Mouse (Mus musculus): ENCODE data around the gene Cemip. TPM values are rescaled to one million over a fixed set of nuclear protein-coding genes. Genes with fewer than 3 reads are reported as not detected.

Gene Cemip
- polyA plus RNA-seq, 1 experiment, result 1.0 TPM

DNA sequence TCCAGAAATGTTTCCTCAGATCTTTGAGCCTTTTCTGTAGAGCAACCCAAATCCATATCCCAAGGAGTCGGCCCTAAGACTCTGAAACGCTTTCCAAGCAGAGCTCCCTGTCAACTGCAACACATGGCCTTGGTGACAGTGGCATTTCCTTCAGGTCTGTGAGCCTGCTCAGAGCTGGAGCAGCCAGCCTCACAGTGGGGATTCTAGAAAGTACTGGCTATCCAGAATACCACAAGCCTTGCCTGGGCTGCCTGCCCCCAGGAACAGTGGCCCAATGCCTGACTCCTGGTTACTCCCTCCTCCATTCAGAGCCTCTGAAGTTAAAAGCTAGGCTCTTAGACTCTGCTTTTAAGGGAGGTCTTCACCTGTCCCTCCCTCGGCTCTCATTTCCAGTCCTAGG, 12.4 kb downstream of the Cemip start:
- Histone ChIP-seq H3K36me3 (ENCODE audit: control insufficient read depth, insufficient read depth) (no peaks in the 10 kb centered on the region), H3K79me2 (ENCODE audit: control insufficient read depth, insufficient read depth) (no peaks in the 10 kb centered on the region), H3K4me3 (ENCODE audit: insufficient read depth, poor library complexity, severe bottlenecking) (no peak overlapping the region), H3K79me3 (ENCODE audit: low read depth) (no peaks in the 10 kb centered on the region), H3ac (ENCODE audit: control insufficient read depth, insufficient read length, low read depth) (no peak overlapping the region), H3K27me3 (ENCODE audit: control insufficient read depth, insufficient read depth, insufficient read length) (no peaks in the 10 kb centered on the region)
- TF ChIP-seq USF1 (IDR thresholded peaks at IDR 0.05; ENCODE audit: low read depth), result no peak

DNA sequence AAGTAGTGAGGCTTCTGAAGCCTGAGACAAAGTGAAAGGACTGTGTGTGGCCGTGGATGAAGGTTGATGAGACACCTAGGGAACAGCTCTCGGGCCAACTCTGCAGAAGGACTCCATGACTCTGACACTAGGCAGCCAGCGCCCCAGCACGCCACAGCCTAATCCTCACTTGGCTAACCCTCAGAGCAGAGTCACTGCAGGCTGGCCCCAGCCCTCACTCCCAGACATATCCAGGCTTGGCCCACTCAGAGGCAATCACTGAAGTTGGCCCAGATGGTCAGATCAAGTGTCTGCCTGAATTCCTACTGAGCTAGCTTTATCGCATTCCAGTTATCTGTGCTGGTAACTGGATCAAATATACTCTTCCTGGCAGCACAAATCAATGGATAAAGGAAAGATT, 17.4 kb downstream of the Cemip start:
- TF ChIP-seq MAX (IDR thresholded peaks at IDR 0.05) (no peak), CEBPB (IDR thresholded peaks at IDR 0.05; ENCODE audit: low read depth) (no peak), MYOG (IDR thresholded peaks at IDR 0.05; ENCODE audit: control insufficient read depth, extremely low read depth, insufficient read length) (no peak), CTCF (IDR thresholded peaks at IDR 0.05; ENCODE audit: control insufficient read depth, insufficient read depth, insufficient read length) (no peak), MYOD1 (IDR thresholded peaks at IDR 0.05; ENCODE audit: control insufficient read depth, insufficient read length, low read depth) (no peak), FOSL1 (IDR thresholded peaks at IDR 0.05; ENCODE audit: insufficient read depth, low read length, poor library complexity, severe bottlenecking) (no peak), USF1 (IDR thresholded peaks at IDR 0.05; ENCODE audit: low read depth) (no peak)
- no peaks in the 10 kb centered on the region for H3K36me3 ChIP-seq (ENCODE audit: control insufficient read depth, insufficient read depth)
- H3K79me3 ChIP-seq (ENCODE audit: low read depth), result no peaks in the 10 kb centered on the region
- H3ac ChIP-seq (ENCODE audit: control insufficient read depth, insufficient read length, low read depth), result no peak overlapping the region
- no peaks in the 10 kb centered on the region for H3K27me3 ChIP-seq (ENCODE audit: control insufficient read depth, insufficient read depth, insufficient read length)
- no peak overlapping the region for H3K4me3 ChIP-seq (ENCODE audit: insufficient read depth, poor library complexity, severe bottlenecking)
- H3K79me2 ChIP-seq (ENCODE audit: control insufficient read depth, insufficient read depth), result no peaks in the 10 kb centered on the region

DNA sequence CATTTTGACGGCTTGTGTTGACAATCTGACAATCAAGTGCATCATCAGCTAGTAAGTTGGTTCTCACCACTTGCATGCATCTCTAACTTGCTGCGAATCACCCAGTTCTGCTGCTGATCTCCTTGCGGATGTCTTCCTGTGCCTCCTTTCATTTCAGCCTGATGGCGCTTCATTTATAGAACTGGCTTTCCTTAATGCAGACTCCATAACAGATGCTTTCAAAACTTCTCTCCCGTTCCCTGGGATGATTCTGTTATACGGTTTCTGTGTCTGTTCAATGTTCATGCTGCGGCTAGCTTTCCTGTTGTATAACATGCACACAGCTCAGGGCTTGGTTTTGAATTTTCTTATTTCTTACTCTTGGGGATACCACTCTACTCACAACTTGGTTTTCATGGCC, 26.5 kb downstream of the Cemip start:
- H3K36me3 ChIP-seq (ENCODE audit: control insufficient read depth, insufficient read depth), result no peaks in the 10 kb centered on the region
- no peaks in the 10 kb centered on the region for H3K79me3 ChIP-seq (ENCODE audit: low read depth)
- no peak for TF ChIP-seq MAX (IDR thresholded peaks at IDR 0.05)
- TF ChIP-seq MYOG (IDR thresholded peaks at IDR 0.05; ENCODE audit: control insufficient read depth, extremely low read depth, insufficient read length), result no peak
- no peak for TF ChIP-seq MYOD1 (IDR thresholded peaks at IDR 0.05; ENCODE audit: control insufficient read depth, insufficient read length, low read depth)
- TF ChIP-seq FOSL1 (IDR thresholded peaks at IDR 0.05; ENCODE audit: insufficient read depth, low read length, poor library complexity, severe bottlenecking), result no peak
- TF ChIP-seq CEBPB (IDR thresholded peaks at IDR 0.05; ENCODE audit: low read depth), result no peak
- no peak for TF ChIP-seq USF1 (IDR thresholded peaks at IDR 0.05; ENCODE audit: low read depth)
- H3ac ChIP-seq (ENCODE audit: control insufficient read depth, insufficient read length, low read depth), result no peak overlapping the region
- no peaks in the 10 kb centered on the region for H3K27me3 ChIP-seq (ENCODE audit: control insufficient read depth, insufficient read depth, insufficient read length)
- no peaks in the 10 kb centered on the region for H3K79me2 ChIP-seq (ENCODE audit: control insufficient read depth, insufficient read depth)
- H3K4me3 ChIP-seq (ENCODE audit: insufficient read depth, poor library complexity, severe bottlenecking), result no peak overlapping the region

DNA sequence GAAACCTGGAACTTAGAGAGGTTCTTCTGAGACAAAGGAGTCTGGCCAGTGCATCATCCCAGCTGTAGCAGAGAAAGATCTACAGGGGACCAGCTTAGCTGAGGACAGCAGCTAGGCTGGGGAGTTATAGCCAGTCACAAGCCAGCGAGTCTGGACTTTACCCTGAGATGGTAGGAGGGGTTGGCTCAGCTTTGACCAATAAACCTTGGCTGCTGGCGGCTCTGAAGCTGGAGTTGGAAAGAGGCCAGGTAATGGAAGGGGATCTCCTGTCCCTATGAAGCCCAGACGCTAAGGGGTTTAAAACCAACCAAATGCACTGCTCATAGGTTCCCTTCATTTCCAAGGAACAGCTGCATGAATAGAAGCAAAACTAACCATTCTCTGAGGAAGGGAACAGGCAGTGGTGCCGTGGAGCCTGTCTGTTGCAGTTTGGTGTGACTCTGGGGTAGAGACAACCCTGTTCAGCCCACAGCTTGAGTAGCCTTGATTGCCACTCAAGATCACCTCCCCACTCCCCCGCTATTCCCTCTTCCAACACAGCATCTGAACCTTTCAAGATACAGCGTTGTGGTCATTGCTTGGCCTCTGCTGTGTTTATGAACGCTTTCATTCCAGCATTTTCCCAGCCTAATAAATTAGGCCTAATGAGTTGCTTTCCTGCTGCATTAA, 30.2 kb downstream of the Cemip start:
- TF ChIP-seq USF1 (IDR thresholded peaks at IDR 0.05; ENCODE audit: low read depth) (no peak), FOSL1 (IDR thresholded peaks at IDR 0.05; ENCODE audit: insufficient read depth, low read length, poor library complexity, severe bottlenecking) (no peak), CEBPB (IDR thresholded peaks at IDR 0.05; ENCODE audit: low read depth) (no peak)
- H3ac ChIP-seq (ENCODE audit: control insufficient read depth, insufficient read length, low read depth), result no peak overlapping the region
- no peaks in the 10 kb centered on the region for H3K36me3 ChIP-seq (ENCODE audit: control insufficient read depth, insufficient read depth)
- H3K79me3 ChIP-seq (ENCODE audit: low read depth), result no peaks in the 10 kb centered on the region
- no peak overlapping the region for H3K4me3 ChIP-seq (ENCODE audit: insufficient read depth, poor library complexity, severe bottlenecking)
- H3K79me2 ChIP-seq (ENCODE audit: control insufficient read depth, insufficient read depth), result no peaks in the 10 kb centered on the region
- H3K27me3 ChIP-seq (ENCODE audit: control insufficient read depth, insufficient read depth, insufficient read length), result no peaks in the 10 kb centered on the region

DNA sequence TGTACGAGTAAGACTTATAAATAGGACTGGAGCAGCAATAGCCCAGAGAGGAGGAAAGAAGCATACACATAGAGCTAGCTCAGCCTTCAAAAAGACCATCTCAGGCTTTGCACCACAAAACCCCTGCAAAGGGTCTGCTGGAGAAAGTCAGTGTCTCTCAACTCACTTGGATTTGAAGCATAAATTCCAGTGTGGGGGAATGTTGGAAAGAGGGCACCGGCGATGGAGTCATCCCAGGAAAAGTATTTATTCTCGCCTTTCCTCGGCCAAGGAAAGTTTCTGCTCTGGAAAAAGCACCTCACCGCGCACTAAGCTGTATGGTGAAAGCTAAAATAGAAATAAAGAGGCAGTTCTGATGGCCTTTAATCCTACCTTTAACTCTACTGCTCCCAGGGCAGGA, 32.4 kb downstream of the Cemip start:
- TF ChIP-seq USF1 (IDR thresholded peaks at IDR 0.05; ENCODE audit: low read depth), result no peak
- TF ChIP-seq CTCF (IDR thresholded peaks at IDR 0.05; ENCODE audit: control insufficient read depth, insufficient read depth, insufficient read length), result no peak
- TF ChIP-seq FOSL1 (IDR thresholded peaks at IDR 0.05; ENCODE audit: insufficient read depth, low read length, poor library complexity, severe bottlenecking), result no peak
- no peak for TF ChIP-seq CEBPB (IDR thresholded peaks at IDR 0.05; ENCODE audit: low read depth)
- TF ChIP-seq MAX (IDR thresholded peaks at IDR 0.05), result no peak
- no peak for TF ChIP-seq MYOG (IDR thresholded peaks at IDR 0.05; ENCODE audit: control insufficient read depth, extremely low read depth, insufficient read length)
- no peak for TF ChIP-seq MYOD1 (IDR thresholded peaks at IDR 0.05; ENCODE audit: control insufficient read depth, insufficient read length, low read depth)
- H3K79me3 ChIP-seq (ENCODE audit: low read depth), result no peaks in the 10 kb centered on the region
- H3ac ChIP-seq (ENCODE audit: control insufficient read depth, insufficient read length, low read depth), result no peak overlapping the region
- no peaks in the 10 kb centered on the region for H3K36me3 ChIP-seq (ENCODE audit: control insufficient read depth, insufficient read depth)
- H3K4me3 ChIP-seq (ENCODE audit: insufficient read depth, poor library complexity, severe bottlenecking), result no peak overlapping the region
- no peaks in the 10 kb centered on the region for H3K79me2 ChIP-seq (ENCODE audit: control insufficient read depth, insufficient read depth)
- H3K27me3 ChIP-seq (ENCODE audit: control insufficient read depth, insufficient read depth, insufficient read length), result no peaks in the 10 kb centered on the region

DNA sequence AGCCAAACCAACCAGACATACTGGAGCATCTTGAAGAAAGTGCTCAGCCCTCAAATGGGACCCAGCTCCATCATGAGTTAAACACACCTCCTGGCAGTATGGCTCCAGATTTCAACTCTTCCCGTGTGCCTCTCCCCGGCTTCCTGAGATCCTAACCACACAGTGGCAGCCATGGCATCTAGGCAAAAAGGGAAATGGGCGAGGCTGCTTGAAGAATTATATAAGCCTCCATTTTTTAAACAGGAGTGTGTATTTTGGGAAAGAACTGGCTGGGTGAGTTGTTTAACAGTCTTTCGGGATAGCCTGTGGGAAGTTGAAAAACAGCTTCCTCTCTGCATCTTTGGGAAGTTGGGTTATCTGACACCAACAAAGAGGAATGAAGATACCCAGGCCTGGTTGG, 34.9 kb downstream of the Cemip start:
- no peaks in the 10 kb centered on the region for H3K79me2 ChIP-seq (ENCODE audit: control insufficient read depth, insufficient read depth)
- H3K27me3 ChIP-seq (ENCODE audit: control insufficient read depth, insufficient read depth, insufficient read length), result no peaks in the 10 kb centered on the region
- no peak overlapping the region for H3ac ChIP-seq (ENCODE audit: control insufficient read depth, insufficient read length, low read depth)
- H3K79me3 ChIP-seq (ENCODE audit: low read depth), result no peaks in the 10 kb centered on the region
- H3K36me3 ChIP-seq (ENCODE audit: control insufficient read depth, insufficient read depth), result no peaks in the 10 kb centered on the region
- TF ChIP-seq USF1 (IDR thresholded peaks at IDR 0.05; ENCODE audit: low read depth), result no peak
- no peak for TF ChIP-seq CTCF (IDR thresholded peaks at IDR 0.05; ENCODE audit: control insufficient read depth, insufficient read depth, insufficient read length)
- no peak for TF ChIP-seq CEBPB (IDR thresholded peaks at IDR 0.05; ENCODE audit: low read depth)
- no peak for TF ChIP-seq MYOG (IDR thresholded peaks at IDR 0.05; ENCODE audit: control insufficient read depth, extremely low read depth, insufficient read length)
- TF ChIP-seq FOSL1 (IDR thresholded peaks at IDR 0.05; ENCODE audit: insufficient read depth, low read length, poor library complexity, severe bottlenecking), result no peak
- TF ChIP-seq MAX (IDR thresholded peaks at IDR 0.05), result no peak
- no peak for TF ChIP-seq MYOD1 (IDR thresholded peaks at IDR 0.05; ENCODE audit: control insufficient read depth, insufficient read length, low read depth)
- H3K4me3 ChIP-seq (ENCODE audit: insufficient read depth, poor library complexity, severe bottlenecking), result no peak overlapping the region

Data from C2C12 (cell line).